Mouse (Mus musculus) lung, embryonic 16.5 days (tissue): ENCODE results near the gene Prss22. TPM values are rescaled to one million over a fixed set of nuclear protein-coding genes. Genes with fewer than 3 reads are reported as not detected.
A peak's percentile ranks its signal among the peaks of the same experiment; 100 is the strongest.

ENCODE experiments used
- ATAC-seq: fragments of 200-750 bp; cut with Nextera tagmentation; 2 replicates; pipeline ENCODE4 v1.8.0; 2017; ENCODE audit warnings: low read depth, mild to moderate bottlenecking, moderate library complexity
- H3K27ac ChIP-seq: fragments of 300-500 bp; sonication (generic); 2 replicates; pipeline ENCODE4 v1.5.1; 2014; ENCODE audit warnings: mild to moderate bottlenecking, control low read depth, low read length
- H3K27me3 ChIP-seq: fragments of 300-500 bp; sonication (generic); 2 replicates; pipeline ENCODE4 v1.6.1; 2014; ENCODE audit warnings: low read depth, low read length, mixed read lengths; ENCODE audit not compliant: control insufficient read depth, insufficient read depth
- H3K36me3 ChIP-seq: fragments of 300-500 bp; sonication (generic); 2 replicates; pipeline ENCODE4 v1.6.1; 2014; ENCODE audit warnings: low read length; ENCODE audit not compliant: control insufficient read depth, insufficient read depth
- H3K4me1 ChIP-seq: fragments of 300-500 bp; sonication (generic); replicated peaks from 2 replicates; pipeline ENCODE4 v1.6.1; 2014; ENCODE audit warnings: low read length, mixed read lengths; ENCODE audit not compliant: control insufficient read depth, insufficient read depth
- H3K4me2 ChIP-seq: fragments of 300-500 bp; sonication (generic); 2 replicates; pipeline ENCODE4 v1.6.1; 2014; ENCODE audit warnings: low read depth, low read length, control low read depth
- H3K4me3 ChIP-seq: fragments of 300-500 bp; sonication (generic); 2 replicates; pipeline ENCODE4 v1.5.1; 2014; ENCODE audit warnings: mild to moderate bottlenecking, low read length, control low read depth
- H3K9ac ChIP-seq: fragments of 300-500 bp; sonication (generic); 2 replicates; pipeline ENCODE4 v1.6.1; 2014; ENCODE audit warnings: low read length, control low read depth
- H3K9me3 ChIP-seq: fragments of 300-500 bp; sonication (generic); 2 replicates; pipeline ENCODE4 v1.6.1; 2016; ENCODE audit warnings: low read length; ENCODE audit not compliant: control insufficient read depth
- WGBS: fragments of 180-500 bp; shearing (Covaris S2); extraction: QIAGEN DNeasy Blood & Tissue Kit; methylation state at CpG from one replicate; pipeline ENCODE4 v1.1.7; 2014; 5-methylcytosine and 5-hydroxymethylcytosine counted together
- polyA plus RNA-seq: library from polyadenylated mRNA; unstranded; fragments of >200 nt; fragmentation: Nextera tagmentation; extraction: Ambion mirVana; gene quantifications from 2 replicates; pipeline ENCODE4 v1.2.1, GENCODE M21; 2015

Prss22 gene
- polyA plus RNA-seq = 1.1 and 1.5 TPM in 2 replicates

GRCm38 (mm10) chr17:23997901-23998300, at the start of gene Prss22:
TSS of gene Prss22 (minus strand) at chr17:23998100.
- Histone ChIP-seq H3K9me3 (no peaks in the 10 kb centered on the region), H3K4me1 (peaks cover 15% of the 10 kb centered on the region), H3K27me3 (no peaks in the 10 kb centered on the region), H3K36me3 (no peaks in the 10 kb centered on the region), H3K4me2 (peak within 1 kb of the TSS; percentile 15; the same call in 1 of the 2 replicates), H3K27ac (no peak within 1 kb of the TSS), H3K4me3 (0 out of 2 replicates have a peak within 1 kb of the TSS, but pooled peaks have one; percentile 9), H3K9ac (no peak within 1 kb of the TSS)
- 37% methylated on average over 2 of the region's 2 CpGs for WGBS
- peak; percentile 49 for ATAC-seq

GRCm38 (mm10) chr17:24046026-24046425, 48.1 kb upstream of the Prss22 start:
- no peak for ATAC-seq

GRCm38 (mm10) chr17:24045608-24046007, 47.7 kb upstream of the Prss22 start:
- Histone ChIP-seq H3K27me3 (no peaks in the 10 kb centered on the region), H3K9me3 (no peaks in the 10 kb centered on the region), H3K4me2 (no peak overlapping the region), H3K27ac (no peak overlapping the region), H3K4me3 (no peak overlapping the region), H3K4me1 (no peaks in the 10 kb centered on the region), H3K9ac (no peak overlapping the region), H3K36me3 (peaks cover 21% of the 10 kb centered on the region)
- no peak for ATAC-seq
- 67% methylated on average over 10 of the region's 10 CpGs for whole genome bisulfite sequencing

More at GRCm38 (mm10) chr17:24046026-24046425, 48.1 kb upstream of the Prss22 start:
- H3K4me1 ChIP-seq = no peaks in the 10 kb centered on the region
- H3K9me3 ChIP-seq = no peaks in the 10 kb centered on the region
- no peak overlapping the region for H3K4me3 ChIP-seq
- H3K4me2 ChIP-seq = no peak overlapping the region
- H3K36me3 ChIP-seq = peaks cover 26% of the 10 kb centered on the region
- no peaks in the 10 kb centered on the region for H3K27me3 ChIP-seq
- 27% methylated on average over 5 of the region's 5 CpGs for WGBS
- no peak overlapping the region for H3K9ac ChIP-seq
- H3K27ac ChIP-seq = no peak overlapping the region

- no peak overlapping the region for H3K4me3 ChIP-seq
- no peaks in the 10 kb centered on the region for H3K4me1 ChIP-seq
- H3K27me3 ChIP-seq = no peaks in the 10 kb centered on the region
- H3K9ac ChIP-seq = no peak overlapping the region
- peaks cover 16% of the 10 kb centered on the region for H3K36me3 ChIP-seq
- ATAC-seq = no peak
- no peak overlapping the region for H3K4me2 ChIP-seq
- no peaks in the 10 kb centered on the region; the same call in 1 of the 2 replicates for H3K9me3 ChIP-seq
- 60% methylated on average over 5 of the region's 5 CpGs for WGBS
- H3K27ac ChIP-seq = no peak overlapping the region
Measured at GRCm38 (mm10) chr17:24044482-24044881, 46.6 kb upstream of the Prss22 start.

GRCm38 (mm10) chr17:24037844-24038243, 39.9 kb upstream of the Prss22 start, which contains the start of gene Prss27:
TSS of gene Prss27 (plus strand) at chr17:24038144.
- Histone ChIP-seq H3K4me1 (no peaks in the 10 kb centered on the region), H3K27me3 (no peaks in the 10 kb centered on the region), H3K4me2 (no peak within 1 kb of the TSS), H3K9me3 (no peaks in the 10 kb centered on the region; the same call in 1 of the 2 replicates), H3K27ac (no peak within 1 kb of the TSS), H3K36me3 (no peaks in the 10 kb centered on the region), H3K4me3 (no peak within 1 kb of the TSS), H3K9ac (no peak within 1 kb of the TSS)
- whole genome bisulfite sequencing = 47% methylated on average over 4 of the region's 4 CpGs
- no peak for ATAC-seq

GRCm38 (mm10) chr17:24037360-24037759, 39.5 kb upstream of the Prss22 start:
- WGBS = 71% methylated on average over 13 of the region's 13 CpGs
- Histone ChIP-seq H3K9ac (no peak overlapping the region), H3K27ac (no peak overlapping the region), H3K4me1 (no peaks in the 10 kb centered on the region), H3K27me3 (no peaks in the 10 kb centered on the region), H3K4me3 (no peak overlapping the region), H3K9me3 (no peaks in the 10 kb centered on the region; the same call in 1 of the 2 replicates), H3K4me2 (no peak overlapping the region), H3K36me3 (no peaks in the 10 kb centered on the region)
- 0 out of 2 replicates have a peak, but pooled peaks have one; percentile 26 for ATAC-seq

- H3K27me3 ChIP-seq = no peaks in the 10 kb centered on the region
- no peak overlapping the region for H3K27ac ChIP-seq
- 66% methylated on average over 6 of the region's 6 CpGs for WGBS
- no peak overlapping the region for H3K9ac ChIP-seq
- no peaks in the 10 kb centered on the region for H3K4me1 ChIP-seq
- H3K9me3 ChIP-seq = no peaks in the 10 kb centered on the region; the same call in 1 of the 2 replicates
- H3K36me3 ChIP-seq = no peaks in the 10 kb centered on the region
- ATAC-seq = 0 out of 2 replicates have a peak, but pooled peaks have one; percentile 17
- no peak overlapping the region for H3K4me3 ChIP-seq
- no peak overlapping the region for H3K4me2 ChIP-seq
Measured at GRCm38 (mm10) chr17:24036954-24037353, 39.1 kb upstream of the Prss22 start.

GRCm38 (mm10) chr17:24035087-24035486, 37.2 kb upstream of the Prss22 start:
- Histone ChIP-seq H3K4me3 (no peak overlapping the region), H3K27ac (no peak overlapping the region), H3K27me3 (no peaks in the 10 kb centered on the region), H3K9me3 (no peaks in the 10 kb centered on the region; the same call in 1 of the 2 replicates), H3K9ac (no peak overlapping the region), H3K4me2 (no peak overlapping the region), H3K36me3 (no peaks in the 10 kb centered on the region), H3K4me1 (no peaks in the 10 kb centered on the region)
- WGBS = 54% methylated on average over 7 of the region's 7 CpGs
- ATAC-seq = no peak

- Histone ChIP-seq H3K27ac (no peak overlapping the region), H3K36me3 (no peaks in the 10 kb centered on the region)
- WGBS = 64% methylated on average over 14 of the region's 22 CpGs
Measured at GRCm38 (mm10) chr17:24030551-24030950, 32.7 kb upstream of the Prss22 start.

More at GRCm38 (mm10) chr17:24030551-24030950, 32.7 kb upstream of the Prss22 start:
- Histone ChIP-seq H3K4me2 (no peak overlapping the region), H3K9ac (no peak overlapping the region), H3K27me3 (no peaks in the 10 kb centered on the region), H3K4me3 (no peak overlapping the region), H3K4me1 (no peaks in the 10 kb centered on the region), H3K9me3 (no peaks in the 10 kb centered on the region)
- ATAC-seq = no peak
